Mouse (Mus musculus) hindlimb bud, embryonic 11.5 days (tissue): ENCODE results near the gene Clpb.

Source experiments
- DNase-seq: peaks from one replicate; pipeline ENCODE4 v3.0.0-alpha.2; 2012; ENCODE audit warnings: low read depth, low spot score; ENCODE audit errors: extremely low spot score

The Clpb gene

GRCm38 (mm10) chr7:101820295-101821030, 157.0 kb downstream of the Clpb start:
- DNase-seq, result no peak

GRCm38 (mm10) chr7:101821571-101822501, 158.4 kb downstream of the Clpb start:
- peak; percentile 86 for DNase-seq

DNA sequence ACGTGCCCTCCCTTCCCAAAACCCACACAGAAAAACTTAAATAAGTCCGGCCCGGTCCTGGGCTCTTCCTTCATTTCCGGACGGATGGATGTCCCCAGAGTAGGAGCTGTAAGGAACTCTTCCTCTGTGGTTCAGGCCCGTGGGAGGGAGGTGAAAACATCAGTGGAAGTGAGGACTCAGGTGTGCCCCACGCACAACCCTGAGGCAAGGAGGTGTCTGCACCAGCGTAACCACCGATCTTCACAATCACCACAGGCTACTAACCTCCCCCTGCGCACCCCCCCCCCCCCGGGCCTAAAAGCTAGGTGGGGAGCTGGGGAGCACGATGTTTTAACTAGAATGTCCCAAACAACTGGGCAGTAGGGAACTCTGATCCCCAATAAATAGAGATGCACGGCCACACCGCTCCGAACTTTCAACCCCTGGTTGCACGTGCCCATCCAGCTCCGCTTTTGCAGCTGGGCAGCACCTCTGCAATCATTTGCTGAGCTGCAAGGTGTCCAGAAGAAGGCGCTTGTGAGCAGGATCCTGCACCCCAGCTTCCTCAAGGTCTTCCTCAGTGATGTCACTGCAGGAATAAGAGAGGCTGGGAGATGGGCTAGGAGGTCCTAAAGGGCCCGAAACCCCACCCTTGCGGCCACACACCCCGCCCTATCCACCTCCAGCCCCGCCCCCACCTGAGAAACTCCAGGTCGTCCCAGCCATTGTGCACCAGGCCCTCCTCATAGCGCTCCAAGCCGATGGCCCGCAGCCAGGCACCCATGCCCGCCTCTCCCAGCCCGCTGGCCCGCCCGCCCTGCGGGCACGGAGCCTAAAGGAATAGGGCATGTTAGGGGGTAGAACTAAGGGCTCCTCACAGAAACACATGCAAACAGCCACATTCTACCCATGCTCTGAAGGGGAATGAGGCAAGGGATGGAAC, 159.7 kb downstream of the Clpb start:
- no peak for DNase-seq

GRCm38 (mm10) chr7:101823758-101824630, 160.6 kb downstream of the Clpb start:
- DNase-seq, result no peak

- DNase-seq, result no peak
These were observed 166.9 kb downstream of the Clpb start for GRCm38 (mm10) chr7:101830373-101830772.

GRCm38 (mm10) chr7:101831437-101831836, 168.0 kb downstream of the Clpb start:
- DNase-seq, result no peak

- DNase-seq, result no peak
These were observed 168.9 kb downstream of the Clpb start for GRCm38 (mm10) chr7:101832372-101832771.

GRCm38 (mm10) chr7:101833352-101833751, 169.9 kb downstream of the Clpb start:
- DNase-seq, result no peak

- DNase-seq, result no peak
These were observed 170.6 kb downstream of the Clpb start for GRCm38 (mm10) chr7:101833916-101834584.

DNA sequence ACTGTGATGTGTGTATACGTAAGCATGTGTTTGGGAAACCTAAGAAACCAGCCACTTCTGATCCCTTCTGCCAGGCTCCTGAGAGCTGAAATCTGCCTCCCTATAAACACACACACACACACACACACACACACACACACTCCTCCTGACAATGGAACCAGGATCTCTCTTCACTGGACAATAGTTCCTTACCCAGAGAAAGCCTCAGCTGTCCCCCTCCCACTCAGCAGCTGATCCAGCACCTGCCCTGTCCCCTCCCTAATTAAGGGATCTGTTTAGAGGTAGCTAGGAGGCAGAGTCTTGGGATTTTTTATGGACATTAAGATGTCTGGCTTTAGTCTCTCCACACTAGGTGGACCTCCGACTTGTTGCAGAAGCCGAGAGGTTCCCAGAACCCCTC, 171.5 kb downstream of the Clpb start:
- DNase-seq, result no peak

DNA sequence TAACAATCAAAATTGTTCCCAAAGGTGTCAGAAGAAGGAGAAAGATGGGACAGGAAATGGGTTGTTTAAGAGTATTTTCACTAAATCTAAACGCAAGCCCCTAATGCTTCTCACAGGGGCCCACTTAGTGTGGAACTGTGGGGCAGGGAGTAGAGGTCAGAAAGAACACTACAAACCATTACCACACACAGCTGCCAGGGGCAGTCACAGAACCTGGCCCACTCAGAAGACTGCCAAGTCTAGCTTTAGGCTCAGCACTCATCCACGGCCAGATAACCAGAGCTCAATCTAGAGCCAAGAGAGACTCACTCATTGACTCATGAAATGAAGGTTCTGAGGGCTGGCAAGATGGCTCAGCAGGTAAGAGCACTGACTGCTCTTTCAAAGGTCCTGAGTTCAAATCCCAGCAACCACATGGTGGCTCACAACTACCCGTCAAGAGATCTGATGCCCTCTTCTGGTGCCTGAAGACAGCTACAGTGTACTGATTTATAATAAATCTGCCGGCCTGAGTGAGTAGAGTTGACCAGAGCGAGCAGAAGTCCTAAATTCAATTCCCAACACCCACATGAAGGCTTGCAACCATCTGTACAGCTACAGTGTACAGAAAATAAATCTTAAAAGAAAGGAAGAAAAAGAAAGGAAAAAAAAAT, 172.2 kb downstream of the Clpb start:
- DNase-seq, result no peak

- DNase-seq, result no peak
These were observed 173.1 kb downstream of the Clpb start for GRCm38 (mm10) chr7:101836271-101837153.

DNA sequence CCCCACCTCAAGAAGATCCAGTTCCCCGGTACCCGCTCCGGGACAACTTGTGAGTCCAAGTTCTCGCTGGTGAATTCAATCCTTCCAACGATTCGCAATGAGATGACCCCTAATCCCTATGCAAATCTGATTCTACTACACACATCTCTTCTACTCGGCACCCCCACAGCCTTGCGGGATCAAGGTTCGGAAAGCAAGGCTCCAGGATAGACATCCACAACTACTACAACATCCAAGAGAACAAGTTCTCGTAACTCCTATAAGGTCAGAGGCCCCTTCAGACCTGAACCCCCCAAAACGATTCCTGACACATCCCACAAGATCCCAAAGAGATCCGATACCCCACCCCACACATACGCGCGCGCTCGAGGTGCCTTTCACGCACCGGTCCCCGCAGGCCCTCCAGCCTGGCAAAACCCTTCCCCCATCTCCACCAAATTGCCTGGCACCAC, 173.7 kb downstream of the Clpb start:
- no peak for DNase-seq

DNA sequence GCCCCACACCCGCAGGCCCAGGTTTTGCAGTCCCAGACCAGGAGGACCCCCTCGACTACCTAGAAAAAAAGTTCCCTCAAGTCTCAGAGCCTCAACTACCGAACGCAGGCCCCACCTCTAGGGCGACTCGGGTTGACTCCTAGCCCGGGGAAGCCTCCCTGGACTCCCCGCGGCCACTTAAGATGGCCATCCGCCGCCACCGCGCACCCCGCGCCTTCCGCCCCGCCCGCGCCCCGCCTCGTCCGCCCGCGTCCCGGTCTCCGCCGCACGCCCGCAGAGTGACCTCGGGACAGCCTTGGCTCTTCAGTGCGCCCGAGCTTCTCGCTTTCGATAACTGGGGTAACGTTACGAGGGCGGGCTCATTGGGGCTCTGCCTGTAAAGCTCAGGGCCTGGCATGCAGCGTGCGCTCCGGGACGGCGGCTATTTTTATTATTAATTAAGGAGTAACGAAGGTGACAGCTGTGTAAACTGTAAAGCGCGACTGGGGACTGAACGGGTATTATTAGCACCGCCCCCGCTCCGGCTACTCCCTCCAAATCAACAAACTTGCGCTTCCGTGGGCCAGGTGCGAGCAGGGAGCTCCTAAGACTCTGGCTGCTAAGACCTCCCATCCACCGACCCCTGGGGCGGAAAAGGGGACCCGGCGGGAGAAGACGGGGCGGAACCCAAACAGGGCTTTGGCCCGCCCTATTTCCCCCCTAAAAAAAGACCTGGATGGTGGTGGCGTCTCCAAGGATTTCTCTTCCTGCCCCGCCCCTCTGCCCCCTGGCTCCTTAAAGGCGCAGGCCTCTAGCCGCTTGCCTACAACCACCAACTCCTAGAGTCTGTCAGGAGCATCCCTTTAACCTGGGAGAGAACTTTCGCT, 174.4 kb downstream of the Clpb start, which contains the start of gene Inppl1:
TSS of gene Inppl1 (minus strand) at position 624 of the 866 bp plus-strand sequence.
- DNase-seq, result peak; percentile 58

- no peak for DNase-seq
These were observed 180.8 kb downstream of the Clpb start for GRCm38 (mm10) chr7:101844186-101844585.
